Mouse (Mus musculus): ENCODE measurements around the gene Apod. TPM values are rescaled to one million over a fixed set of nuclear protein-coding genes. Genes with fewer than 3 reads are reported as not detected.
"Not testable (repeated sequence)": the region's sequence is repeated elsewhere in the genome, so short reads cannot be mapped to it uniquely, and the experiment has no call there.

Apod gene
- polyA plus RNA-seq, 2 experiments from 2014 or later, result not detected

DNA sequence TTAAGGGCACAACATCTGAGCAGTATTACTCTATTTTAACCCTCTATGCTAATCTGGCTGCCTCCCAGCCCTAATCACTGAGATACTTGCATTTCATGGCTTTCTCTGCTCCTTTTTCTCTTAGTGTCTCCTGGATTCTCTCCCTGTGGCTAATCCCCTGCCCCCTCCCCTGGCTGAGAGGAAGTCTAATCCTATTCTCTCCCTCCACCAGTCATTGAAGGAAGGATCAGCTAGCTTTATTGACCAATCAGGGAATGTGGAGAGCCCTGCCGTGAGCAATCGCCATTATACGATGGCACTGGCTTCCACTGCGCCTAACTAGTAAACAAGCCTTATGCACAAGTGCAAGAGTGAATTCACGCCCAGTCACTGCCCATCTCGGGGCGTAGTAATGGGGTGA is 6.3 kb upstream of the Apod start:
- no peak for ATAC-seq

DNA sequence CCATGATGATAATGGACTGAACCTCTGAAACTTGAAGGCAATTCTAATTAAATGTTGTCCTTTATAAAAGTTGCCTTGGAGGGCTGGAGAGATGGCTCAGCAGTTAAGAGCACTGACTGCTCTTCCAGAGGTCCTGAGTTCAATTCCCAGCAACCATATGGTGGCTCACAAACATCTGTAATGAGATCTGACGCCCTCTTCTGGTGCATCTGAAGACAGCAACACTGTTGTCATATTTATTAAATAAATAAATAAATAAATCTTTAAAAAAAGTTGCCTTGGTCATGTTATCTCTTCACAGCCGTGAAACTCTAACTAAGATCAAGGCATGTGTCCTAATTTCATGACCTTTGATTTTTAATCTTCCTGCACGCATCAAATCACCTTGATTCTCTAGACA is 5.1 kb upstream of the Apod start:
- ATAC-seq, result not testable (repeated sequence)

DNA sequence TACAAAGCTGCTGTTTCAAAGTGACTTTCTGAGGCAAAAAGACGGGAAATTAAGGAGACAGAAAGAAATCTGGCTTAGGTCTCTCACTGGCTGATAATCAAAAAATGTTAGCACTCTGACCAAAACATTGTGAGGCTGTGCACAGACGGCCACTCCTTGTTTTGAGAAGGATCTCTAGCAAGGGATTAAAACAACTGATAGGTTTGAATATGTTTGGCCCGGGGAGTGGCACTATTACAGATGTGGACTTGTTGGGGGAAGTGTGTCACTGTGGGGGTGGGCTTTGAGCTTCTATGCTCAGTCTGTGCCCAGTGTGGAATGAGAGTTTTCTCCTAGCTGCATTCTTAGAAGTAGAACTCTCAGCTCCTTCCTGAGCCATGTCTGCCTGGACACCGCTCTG is 4.7 kb upstream of the Apod start:
- no peak for ATAC-seq

DNA sequence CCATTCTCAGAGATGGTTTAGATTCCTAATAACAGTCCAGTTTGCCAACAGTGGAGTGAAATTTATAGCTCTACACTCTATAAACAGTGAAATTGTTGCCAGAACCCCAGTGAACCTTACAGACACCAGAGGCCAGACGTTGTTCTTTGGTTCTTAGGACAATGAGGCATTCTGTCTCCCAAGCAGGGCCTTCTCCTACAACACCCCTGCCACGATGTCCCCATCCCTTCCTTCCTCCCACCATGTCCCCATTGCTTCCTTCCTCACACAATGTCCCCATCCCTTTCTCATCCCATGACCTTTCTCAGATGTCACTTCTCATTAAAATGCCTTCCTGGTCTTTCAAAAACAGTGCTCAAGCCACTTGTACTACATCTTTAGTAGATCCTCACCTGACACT is 3.8 kb upstream of the Apod start:
- ATAC-seq, result no peak

DNA sequence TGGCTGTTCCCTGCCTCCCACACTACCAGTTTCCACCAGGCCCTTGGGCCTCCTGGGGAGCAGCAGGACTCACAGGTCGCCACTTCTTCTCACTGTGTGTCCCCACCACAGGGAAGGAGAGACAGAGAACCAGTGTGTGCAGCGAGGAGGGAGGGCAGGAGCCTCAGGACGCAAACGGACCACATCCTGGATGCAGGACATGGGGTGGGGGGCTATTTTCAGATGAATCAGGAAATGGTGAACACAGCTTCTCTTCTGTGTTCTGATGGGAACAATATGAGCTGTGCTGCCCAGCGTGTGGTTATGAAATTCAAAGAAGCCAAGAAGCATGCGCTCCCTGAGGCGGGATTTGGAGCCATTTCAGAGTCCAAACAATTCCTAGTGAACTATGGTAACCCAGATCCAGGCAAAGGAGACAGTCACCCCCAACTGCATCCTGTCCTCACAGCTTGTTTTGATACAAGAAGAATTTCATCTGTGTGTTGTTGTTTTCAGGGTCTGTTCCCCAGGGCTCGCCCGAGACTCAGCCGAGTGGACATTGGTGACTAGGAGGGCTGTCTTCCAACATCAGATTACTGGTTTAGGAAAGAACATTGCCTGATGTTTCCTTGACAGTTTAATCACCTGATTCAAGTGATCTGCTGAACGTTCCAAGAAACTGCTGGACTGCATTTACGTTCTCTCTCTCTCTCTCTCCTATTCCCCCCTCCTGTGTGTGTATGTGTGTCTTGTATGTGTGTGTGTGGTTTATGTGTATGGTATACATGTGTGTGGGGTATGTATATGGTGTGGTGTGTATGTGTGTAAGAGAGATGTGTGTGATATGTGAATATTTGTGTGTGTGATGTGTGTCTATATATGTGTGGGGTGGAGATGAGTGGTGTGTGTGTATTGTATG is 1.9 kb upstream of the Apod start:
- not testable (repeated sequence) for ATAC-seq

DNA sequence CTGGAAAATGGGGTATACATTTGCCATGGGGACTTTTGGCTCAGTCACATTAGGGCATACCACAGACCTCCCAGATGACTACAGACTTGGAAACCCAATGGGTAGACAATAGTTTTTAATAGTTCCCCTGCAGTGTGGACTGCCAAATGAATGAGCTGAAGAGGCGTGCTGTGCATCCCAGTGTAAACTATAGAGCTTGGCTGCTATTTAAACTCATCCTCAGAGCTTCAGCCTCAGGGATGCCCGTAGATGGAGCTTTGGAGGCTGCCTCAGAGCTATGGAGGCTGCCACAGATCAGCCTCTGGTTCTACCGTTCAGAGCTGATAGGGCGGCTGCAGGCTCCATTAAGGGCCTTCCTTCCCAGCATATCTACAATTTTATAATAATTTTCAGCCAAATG is 686 bp upstream of the Apod start:
- ATAC-seq, result no peak

DNA sequence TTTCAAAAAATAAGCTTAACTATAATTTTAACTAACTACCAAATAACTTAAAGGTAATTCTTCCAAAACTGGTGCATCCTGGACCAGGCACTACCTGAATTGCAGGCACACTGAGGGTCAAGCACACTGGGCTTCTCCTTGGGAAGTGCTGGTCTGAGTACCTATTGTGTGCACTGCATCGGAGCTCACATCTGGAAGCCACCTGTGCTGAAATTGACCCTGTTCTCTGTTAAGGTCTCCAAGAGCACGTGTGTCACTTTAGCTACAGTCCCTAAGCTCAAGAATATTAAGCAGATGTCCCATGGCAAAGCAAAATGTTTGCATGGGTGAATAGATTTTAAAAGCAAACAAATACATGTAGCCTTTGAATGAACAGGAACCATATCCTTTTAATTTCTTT is 997 bp downstream of the Apod start:
- ATAC-seq, result no peak

DNA sequence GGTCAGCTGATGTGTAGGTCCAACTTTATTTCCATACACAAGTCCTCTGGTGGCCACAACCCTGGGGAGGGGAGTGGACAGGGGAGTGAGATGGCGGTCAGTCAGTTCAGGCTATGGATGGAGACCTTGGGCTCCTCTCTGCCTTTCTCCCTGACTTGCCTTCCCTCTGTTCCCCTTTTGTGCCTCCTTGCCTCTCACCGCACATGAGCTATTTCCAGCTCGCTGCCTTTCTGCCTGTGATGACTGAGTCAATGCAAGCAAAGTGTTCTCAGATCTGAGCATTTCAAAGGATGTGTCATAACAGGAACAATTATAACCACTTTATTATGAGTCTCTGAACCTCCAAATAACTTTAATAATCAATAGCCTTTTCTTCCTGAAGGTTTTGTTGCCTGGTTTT is 2.3 kb downstream of the Apod start:
- ATAC-seq, result no peak

DNA sequence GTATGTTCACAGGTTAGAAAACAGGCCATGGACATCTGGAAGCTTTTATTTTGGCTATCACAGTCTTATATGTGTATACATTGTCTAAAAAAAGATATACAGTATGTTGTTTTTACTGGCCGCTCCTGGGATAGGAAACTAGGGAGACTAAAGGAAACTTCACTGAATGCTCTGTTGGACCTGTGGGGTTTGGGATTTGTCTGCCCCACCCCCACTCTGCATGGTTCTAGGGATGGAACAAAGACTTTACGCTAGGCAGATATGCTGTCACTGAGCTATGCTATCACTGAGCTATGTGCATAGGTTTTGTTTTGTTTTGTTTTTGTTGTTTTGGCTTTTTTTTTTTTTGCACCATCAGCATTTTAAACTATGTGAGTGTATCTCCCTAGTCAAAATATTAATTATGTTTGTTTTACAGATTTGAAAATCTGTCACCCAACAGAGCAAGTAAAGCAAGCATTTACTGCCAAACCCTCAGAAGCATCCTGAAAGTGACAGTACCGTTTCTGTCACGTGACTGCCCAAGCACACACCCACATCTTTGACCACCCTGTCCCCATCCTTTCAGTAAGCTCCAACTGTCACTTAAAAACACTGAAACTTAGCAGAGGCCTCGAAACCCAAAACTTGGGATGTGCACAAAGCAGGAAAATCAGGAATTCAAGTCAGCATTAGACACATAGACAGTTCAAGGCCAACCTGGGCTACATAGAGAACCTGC is 9.2 kb downstream of the Apod start:
- no peak for ATAC-seq

DNA sequence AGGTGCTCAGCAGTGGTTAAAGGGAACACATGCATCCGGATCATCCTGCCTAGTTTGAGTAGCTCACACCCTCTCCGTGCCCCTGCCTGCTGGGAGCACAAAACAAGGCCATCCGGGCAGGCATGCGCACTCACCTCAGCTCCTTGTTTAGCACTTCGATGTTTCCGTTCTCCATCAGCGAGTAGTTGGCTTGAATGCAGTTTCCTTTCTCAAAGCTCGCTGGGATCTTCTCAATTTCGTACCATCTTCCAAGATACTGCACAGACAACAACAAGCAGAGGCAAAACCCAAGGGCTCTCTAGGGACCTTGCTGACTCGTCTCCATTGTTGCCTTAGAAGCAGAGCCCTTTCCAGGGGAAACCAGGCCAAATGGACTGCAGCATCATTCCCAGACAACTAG is 11.3 kb downstream of the Apod start:
- no peak for ATAC-seq

DNA sequence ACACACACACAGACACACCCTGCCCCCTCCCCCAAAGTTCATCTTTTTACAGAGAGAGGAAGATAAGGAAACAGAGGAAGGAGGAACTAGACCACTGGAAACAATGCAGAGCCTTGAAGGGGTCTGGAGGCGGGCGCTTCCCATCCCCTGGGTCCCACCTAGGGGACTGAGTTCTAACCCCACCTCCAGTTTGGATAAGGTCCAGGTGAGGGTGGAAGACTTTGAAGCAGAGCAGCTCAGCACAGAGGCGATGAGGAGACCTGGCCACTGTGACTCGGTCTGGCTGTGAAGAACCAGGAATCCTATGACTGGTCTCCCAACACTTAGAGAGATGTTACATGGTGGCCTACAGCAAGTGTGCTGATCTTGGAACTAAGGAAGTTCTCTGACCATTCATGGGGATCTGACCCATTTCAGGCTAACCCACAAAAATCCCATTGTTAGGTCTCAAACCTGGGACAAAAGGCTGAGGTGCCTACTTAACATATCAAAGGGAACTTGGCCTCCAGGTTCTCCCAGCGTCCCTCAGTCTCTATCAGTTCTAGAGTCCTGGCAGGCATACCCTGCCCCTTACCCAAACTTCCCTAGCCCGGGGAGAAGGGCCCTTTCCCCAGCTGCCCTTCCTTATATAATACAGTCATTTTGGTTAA is 13.6 kb downstream of the Apod start:
- ATAC-seq, result no peak

DNA sequence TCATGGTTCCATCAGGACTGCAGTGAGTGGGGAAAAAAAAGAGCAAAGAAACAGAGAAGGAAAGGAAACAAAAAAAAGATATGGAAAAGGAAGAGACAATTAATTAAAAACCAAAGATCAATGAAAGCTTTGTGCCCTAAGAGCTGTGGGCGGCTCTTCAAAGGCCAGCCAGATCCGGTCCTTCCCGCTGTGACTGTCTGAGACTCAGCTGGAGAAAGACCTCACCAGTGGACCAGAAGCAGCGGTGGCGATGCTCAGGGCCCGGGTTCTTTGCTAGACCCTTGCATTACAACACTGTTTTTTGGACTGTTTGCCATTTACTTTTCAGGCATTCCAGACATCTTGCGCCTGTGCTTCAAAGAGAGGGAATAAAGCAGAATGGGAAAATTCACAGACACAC is 14.1 kb downstream of the Apod start:
- no peak for ATAC-seq

DNA sequence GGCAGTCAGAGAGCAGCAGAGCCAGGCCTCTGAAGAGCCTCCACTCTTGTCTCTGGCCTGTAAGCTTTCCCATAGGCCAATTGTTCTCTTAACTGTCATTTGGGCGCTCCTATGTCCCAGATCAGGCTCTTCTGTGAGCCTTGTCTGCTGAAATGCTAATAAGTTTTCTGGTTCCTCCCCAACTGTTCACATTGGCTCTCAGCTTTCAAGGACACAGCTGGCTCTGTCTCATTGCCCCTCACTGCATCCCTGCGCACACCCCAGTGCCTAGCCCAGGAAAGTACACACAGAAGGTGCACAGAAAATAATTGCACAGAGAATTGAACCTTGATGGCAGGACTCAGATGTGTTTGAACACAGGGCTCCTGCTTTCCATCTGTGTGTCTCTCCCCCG is 14.7 kb downstream of the Apod start:
- ATAC-seq, result no peak

DNA sequence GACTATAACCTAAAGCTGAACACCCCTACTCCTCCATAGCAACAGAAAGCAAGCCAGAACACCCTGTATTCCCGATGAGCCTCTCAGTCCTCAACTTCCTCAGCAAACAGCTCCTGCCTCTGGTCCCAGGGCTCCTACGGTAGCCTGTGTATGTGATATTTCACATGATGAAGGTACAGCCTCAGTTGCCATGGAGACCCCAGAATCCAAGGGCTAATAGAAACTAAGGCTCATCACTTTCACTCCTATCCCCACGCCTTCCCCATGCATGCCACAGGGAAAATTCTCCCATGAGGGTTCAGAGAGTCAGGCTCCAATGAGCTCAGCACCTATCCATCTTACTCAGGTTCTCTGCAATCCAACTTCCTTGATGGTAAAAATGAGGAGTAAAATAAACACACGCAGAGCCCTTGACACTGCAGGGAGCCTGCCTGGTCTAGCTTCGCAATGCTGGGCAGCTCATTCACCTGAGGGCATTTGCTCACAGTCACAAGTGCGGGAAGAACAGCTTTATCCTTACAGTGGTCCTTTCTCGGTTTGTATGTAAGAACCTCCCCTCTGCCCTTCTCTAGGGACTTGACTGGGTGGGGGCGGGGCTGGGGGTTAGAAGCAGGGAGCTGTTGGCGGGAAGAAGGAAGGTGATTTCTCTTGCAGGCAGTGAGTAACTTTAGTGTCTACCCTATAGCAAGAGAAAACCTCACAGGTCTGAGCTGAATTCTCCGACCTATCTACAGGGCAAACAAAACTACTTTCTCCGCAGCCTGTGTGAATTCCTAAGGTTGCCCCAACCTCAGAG is 15.2 kb downstream of the Apod start:
- ATAC-seq, result no peak

DNA sequence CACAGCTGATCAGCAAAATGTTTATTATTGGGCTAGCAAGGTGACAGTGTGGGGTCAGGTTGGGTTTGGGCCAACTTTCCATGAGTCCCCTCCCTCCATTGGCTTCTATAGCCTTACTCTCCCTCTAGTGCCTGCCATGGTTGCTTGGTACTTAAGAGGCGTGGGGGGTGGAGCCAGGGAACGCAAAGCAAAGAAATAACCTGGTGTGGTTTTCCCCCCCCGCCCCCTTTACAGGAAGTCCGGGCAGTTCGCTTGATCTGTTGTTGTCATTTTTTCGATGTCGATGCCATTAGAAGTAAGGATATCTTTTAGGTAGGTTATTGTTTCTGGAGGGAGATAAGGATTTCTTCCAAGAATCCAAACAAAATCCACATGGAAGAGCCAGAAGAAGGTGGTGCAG is 17.5 kb downstream of the Apod start:
- peak; percentile 95 for ATAC-seq

DNA sequence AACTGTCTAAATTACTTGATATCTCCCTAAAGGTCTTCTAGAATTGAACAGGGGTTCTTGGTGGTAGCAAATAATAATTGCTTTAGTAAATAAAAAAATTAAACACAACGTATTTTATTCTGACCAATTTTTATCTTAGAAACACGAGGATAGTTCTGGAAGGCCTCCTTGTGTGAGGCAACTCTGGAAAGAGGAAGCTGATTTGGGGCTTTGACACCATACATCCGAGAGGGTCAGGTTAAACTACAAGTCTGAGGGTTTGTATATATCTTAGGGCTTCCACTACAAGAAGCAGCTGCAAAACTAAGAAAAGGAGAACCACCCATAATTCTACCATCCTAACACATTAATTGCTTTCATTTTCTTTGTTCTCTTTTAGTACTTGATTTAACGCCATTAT is 20.8 kb downstream of the Apod start:
- ATAC-seq, result no peak

DNA sequence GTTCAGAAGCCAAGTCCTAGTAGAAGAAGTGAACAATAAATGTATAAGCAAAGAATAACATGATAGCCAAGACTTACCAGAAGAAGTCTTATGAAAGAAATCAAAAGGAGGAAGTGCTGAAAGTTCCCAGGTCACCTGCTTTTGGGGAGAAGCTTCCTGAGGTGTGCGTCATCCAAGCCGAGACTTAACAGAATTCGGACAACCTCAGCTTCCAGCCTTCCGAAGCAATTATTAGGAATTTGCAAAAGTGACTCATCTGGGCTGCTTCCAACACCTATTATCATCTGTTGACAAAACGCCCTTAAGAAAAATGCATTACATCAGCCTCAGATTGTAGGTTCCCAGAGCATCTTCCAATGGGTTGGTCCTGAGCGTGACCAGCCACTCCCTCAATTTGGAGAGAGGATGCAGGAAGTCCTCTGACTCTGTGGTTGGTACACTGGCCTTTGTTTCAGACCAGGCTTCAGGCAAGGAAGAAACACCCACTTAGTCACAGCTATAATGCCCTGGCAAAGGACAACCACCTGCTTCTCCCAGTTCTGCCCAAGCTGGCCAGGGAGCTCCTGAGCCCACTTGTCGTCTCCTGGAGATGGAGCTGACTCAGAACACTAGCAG is 23.8 kb downstream of the Apod start:
- no peak for ATAC-seq

DNA sequence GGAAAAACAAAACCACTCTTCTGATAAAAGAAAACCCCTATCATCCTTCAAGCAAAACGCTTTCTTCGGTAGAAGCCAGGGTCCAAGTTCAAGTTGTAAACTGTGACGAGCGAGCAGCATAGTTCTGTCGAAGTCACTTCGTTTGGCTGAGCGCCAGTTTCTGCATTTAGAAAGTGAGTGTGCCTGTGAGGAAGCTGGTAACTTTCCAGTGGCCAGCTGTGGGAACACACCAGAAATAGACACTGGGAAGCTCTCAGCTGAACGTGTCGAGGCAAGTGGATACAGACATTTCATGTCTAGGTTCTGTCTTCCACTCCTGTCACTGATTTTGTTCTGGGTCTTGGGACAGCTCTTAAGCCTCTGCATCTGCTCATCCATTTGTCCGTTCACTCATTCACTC is 24.3 kb downstream of the Apod start:
- ATAC-seq, result no peak

DNA sequence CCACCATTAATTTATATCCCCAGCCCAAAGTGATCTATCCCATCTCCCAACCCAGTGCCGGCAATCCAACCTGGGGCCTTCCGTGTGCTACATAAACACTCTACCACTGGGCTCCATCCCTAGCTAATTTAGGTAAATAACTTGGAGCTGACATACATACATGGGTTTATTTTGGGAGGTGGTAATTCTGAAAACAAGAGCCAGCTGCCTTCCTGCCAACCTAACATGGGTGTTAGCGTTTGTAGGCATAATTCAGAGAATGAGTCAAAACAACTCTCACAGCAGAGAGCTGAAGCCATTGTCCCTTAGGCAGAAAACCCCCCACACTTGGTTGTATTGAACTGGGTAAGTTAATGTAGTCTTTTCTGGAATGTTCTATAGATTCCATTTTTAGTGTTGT is 26.9 kb downstream of the Apod start:
- no peak for ATAC-seq

DNA sequence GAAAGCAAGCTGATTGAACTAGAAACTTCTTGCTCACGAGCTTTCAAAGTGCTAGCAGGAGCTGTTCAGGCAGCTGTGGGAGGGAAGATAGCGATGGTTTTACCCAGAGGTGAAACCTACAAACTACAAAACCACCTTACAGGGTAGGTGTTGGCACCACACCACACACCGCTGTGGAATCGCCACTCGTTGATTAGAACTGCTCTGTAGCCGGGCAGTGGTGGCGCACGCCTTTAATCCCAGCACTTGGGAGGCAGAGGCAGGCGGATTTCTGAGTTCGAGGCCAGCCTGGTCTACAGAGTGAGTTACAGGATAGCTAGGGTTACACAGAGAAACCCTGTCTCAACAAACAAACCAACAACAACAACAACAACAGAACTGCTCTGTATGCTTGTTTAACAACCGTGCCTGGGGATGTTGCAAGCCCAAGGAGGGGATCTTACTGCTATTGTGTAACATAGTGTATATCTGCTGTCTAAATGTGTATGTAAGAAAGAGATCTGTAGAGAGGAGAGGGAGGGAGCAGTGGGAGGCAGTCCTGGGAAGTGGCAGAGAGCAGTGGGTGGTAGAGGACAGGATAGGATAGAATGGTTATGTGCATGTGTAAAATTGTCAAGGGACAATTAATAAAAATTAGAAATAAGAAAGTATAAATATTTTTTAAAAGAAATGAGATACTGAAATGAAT is 27.7 kb downstream of the Apod start:
- no peak for ATAC-seq

DNA sequence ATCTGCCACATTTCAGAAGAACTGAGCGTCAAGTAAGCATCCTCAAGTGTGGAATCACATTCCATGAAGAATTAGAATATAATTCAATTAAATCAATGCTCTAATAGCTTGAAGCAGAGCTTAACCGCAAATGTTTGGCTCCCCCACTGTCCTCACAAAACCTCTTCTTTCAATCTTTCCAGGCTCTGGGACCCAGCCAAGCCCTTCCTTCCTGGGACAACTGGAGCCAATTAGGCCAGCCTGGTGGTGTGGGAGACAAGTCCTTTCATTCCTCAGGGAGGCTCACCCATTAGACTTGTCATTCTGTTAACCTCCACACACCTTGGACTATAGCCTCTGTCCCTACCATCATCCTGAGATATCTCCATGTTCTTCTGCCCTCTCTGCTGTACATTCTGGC is 32.6 kb downstream of the Apod start:
- no peak for ATAC-seq

DNA sequence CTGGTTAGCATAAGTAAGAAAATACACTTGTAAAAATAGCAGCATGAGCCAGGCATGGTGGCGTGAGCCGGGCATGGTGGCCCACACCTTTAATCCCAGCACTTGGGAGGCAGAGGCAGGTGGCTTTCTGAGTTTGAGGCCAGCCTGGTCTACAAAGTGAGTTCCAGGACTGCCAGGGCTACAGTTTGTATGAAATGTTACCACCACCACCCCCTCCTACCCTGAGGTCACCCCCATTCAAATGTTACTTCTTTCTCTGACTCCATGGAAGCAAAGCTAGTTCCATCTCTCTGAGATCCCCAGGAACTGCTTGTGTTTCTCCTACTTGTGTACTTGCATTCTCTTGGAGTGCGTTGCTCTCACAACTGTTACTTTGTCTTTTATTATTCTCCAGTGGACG is 34.4 kb downstream of the Apod start:
- no peak for ATAC-seq
